Mouse (Mus musculus) c-Kit-positive CD71-positive TER-119-negative erythroid progenitor cells, embryonic 14.5 days (primary cell): ENCODE measurements around the gene Zfp324.
"Not testable (repeated sequence)": the region's sequence is repeated elsewhere in the genome, so short reads cannot be mapped to it uniquely, and the experiment has no call there.

Source experiments
- DNase-seq: peaks from one replicate; pipeline ENCODE4 v3.0.0-alpha.2; 2013; ENCODE audit warnings: low read depth

Gene Zfp324

DNA sequence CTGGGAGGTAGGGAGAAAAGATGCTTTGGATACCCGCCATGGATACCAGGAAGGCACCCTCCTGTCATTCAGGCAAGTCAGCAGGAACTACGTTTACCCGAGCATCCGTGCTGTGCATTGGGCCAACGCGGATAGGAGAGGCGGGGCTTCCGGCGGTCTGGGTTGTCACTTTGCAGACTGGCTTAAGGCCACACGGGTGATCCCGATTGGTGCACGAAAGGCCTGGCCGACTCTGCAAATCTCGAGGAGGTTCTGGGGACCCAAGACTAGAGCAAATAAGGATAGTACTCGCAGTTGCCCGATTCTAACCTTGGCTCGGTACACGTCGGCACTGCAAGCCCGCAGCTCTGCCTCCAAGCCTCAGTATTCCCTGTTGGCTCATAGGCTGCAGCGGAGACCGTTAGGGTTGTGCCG, at the start of gene Zfp324:
Zfp324 (plus strand) TSS at position 161 of the 414 bp plus-strand sequence.
- peak; percentile 85 for DNase-seq

- not testable (repeated sequence) for DNase-seq
Measured at GRCm38 (mm10) chr7:12920495-12920894, 45.1 kb upstream of the Zfp324 start.

GRCm38 (mm10) chr7:12921318-12921704, 44.3 kb upstream of the Zfp324 start:
- DNase-seq, result no peak

DNA sequence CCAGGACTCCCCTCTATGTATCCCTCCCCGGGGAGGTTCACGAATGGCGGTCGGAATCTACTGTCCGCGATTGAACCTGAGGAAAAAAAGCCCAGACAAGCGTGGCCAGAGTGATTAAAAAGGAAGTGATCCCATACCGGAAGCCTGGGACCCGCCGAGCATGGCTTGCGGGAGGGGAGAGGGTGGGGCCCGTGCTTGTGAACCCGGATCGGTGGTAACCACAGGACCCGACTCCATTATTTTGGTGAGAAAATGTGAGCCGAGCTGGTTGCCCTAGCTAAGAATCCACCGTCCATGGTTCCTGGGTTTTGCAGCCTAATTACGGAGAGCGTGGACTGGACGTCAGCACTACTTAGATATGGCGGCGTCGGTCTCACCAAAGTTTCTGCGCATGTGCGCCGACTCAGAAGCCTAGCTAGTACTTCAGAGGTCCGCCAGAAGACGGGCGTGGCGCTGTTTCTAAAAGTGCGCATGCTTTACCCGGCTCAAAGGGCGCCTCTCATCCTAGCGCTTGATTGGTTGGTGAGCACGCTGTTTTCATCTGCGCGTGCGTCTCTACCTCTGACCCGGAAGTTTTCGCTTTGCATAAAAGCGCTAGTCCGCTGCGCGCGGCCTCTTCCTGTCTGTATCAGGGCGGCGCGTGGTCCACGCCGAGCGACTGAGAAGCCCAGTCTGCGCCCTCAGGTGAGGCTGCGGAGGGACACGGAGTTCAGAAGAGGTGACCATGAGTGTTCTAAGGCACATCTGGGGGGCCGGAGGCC, 43.8 kb upstream of the Zfp324 start, which contains the start of gene Rps5:
Rps5 (plus strand) TSS at position 586 of the 761 bp plus-strand sequence.
- DNase-seq, result peak; percentile 98

GRCm38 (mm10) chr7:12922729-12923128, 42.9 kb upstream of the Zfp324 start:
- DNase-seq, result no peak

DNA sequence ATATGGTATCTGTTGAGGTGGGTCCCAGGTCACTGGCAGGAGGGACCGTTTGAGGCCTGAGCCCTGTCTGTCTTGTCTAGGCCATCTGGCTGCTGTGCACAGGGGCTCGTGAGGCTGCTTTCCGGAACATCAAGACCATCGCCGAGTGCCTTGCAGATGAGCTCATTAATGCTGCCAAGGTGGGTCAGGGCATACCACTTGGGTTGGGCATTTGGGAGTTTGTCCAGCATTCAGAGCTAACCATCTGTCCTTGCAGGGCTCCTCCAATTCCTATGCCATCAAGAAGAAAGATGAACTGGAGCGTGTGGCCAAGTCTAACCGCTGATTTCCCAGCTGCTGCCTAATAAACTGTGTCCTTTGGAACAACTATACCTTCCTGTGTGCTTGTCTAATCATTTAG, 39.3 kb upstream of the Zfp324 start:
- no peak for DNase-seq

GRCm38 (mm10) chr7:12927191-12927680, 38.4 kb upstream of the Zfp324 start, which contains the start of gene Rnf225:
Gene Rnf225 (plus strand): TSS chr7:12927416.
- no peak for DNase-seq

GRCm38 (mm10) chr7:12927693-12928589, 37.7 kb upstream of the Zfp324 start:
- no peak for DNase-seq

DNA sequence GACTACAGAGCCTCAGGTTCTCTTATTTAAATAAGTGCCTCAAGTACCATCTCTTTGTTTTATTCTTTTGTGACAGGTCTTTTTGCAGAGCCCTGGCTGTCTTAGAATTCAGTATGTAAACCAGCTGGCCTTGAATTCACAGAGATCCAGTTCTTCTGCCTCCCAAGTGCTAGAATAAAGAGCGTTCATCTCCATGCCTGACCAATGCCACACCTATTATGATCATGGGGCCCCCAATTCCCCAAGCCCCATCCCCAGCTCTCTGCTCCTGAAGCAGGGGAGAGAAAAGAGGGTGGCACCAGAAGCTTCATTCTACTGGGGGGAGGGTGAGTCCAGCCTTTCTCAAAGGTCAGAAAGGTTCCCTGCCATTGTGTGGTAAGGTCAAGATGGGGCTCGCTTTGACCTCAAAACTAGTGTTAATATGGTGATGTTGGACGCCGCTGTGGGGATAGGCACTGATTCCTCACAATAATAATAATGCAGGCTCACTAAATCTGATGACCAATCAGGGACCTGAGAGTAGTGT, 32.0 kb upstream of the Zfp324 start:
- DNase-seq, result no peak

DNA sequence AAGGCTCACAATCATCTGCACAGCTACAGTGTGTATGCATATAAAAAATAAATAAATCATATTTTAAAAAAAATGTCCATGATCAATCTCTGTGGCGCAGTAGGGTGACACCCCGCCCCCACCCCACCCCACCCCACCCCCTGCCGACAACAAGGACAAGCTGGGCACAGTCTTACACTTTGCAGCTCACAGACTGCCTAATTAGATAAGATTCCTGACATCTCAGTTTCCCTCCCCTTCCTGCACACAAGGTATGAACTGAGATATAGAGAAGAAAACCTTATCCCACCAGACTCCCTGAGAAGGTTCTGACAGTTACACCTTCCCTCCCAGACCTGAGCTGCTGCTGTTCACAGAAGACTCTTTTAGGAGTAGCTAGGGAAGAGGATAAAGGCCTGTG, 30.8 kb upstream of the Zfp324 start:
- no peak for DNase-seq

DNA sequence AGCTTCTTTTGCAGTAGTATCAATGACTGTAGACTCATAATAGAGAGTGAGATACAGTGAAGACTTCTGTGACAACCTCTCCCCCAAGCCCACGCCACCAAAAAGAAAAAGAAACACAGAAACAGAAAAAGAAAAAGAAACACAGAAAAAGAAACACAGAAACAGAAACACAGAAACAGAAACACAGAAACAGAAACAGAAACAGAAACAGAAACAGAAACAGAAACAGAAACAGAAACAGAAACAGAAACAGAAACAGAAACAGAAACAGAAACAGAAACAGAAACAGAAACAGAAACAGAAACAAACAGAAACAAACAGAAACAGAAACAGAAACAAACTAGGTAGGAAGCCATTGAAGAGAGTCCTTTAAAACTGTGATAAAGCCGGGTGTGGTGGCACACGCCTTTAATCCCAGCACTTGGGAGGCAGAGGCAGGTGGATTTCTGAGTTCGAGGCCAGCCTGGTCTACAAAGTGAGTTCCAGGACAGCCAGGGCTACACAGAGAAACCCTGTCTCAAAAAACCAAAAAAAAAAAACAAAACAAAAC, 28.3 kb upstream of the Zfp324 start:
- DNase-seq, result not testable (repeated sequence)

DNA sequence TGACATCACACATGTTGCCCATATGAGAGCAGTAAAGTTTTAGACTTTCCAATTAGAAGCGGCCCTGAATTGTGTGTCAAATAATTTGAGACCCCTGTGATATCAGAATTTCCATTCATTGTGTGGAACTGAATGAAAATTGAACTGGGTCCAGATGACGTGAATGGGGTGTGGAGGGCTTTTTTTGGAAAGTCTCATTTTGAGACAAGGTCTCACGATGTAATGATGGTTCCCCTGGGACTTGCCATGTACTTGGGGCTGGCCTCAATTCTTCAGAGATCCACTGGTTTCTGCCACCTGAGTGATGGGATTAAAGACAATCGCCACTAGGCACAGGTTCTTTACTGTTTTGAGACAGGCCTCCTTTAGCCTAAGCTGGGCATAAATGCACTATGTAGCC, 25.0 kb upstream of the Zfp324 start:
- DNase-seq, result no peak

DNA sequence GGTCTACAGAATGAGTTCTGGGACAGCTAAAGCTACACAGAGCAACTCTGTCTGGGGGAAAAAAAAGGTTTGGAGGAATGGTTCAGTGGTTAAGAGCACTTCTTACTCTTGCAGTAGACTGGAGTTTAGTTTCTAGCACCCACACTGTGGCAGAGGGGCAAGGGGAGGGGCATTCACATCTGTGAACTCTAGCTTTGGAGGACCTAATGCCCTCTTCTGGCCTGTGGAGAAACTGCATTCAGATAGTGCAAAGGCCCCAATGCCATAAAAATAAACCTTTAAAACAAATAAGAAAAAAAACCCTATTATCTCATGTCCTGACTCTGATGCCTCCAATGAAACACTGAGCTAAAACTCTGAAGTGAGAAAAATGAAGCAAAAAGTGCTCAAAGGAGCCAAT, 22.1 kb upstream of the Zfp324 start:
- no peak for DNase-seq

DNA sequence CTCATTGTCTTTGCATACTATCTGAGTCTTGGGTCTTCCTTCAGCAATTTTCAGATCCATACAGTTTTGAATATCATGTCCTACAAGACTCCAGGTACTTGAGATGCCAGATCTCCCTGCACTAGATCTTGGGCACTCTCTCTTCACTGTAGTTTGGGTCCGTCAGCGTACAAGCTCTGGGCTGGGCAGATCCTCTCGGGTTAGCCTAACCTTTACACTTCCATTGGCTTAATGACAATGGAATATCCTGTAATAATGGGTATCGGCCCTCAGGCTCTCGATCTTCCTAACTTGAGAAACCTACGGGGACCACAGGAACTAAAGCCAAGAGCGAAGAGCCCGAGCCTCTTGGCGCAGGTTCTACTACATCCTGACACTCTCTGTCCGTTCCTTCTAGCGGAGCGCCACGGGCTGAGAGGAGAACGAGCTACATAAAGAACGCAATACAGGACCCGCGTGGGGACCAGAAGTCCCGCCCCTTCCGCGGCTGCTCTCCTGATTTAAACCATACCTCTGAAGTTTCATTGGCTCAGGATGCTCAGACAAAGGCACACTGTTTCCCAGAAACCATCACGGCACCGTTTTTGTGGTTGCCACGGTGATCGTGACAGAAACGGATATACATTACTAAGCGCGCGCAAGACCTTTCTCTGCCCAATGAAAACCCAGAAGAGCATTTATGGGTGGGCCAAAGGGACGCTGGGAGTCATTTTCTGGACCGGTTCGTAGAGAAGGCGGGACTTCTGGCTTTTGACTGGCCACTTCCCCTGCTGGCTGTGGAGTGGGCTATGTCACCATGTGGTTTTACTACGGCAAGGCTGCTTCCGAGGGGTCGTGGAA, 16.4 kb upstream of the Zfp324 start:
- DNase-seq, result peak; percentile 89

DNA sequence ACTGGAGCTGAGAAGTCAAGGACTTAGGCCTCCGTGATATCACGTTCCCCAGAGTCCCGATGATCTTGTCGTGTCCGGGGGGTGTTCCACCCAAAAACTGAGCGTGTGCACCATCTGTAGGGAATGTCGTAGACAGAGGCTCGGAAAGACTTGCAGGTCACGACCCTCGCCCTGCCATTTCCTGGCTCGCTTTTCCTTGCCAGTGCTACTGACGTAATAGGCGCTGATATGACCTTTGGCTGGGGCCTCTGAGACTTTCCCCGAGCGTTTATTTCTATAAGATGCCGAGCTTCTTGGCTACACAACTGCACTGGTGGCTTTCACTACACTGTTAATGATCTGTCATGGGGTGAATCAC, 15.8 kb upstream of the Zfp324 start:
- DNase-seq, result no peak

- no peak for DNase-seq
Measured at GRCm38 (mm10) chr7:12954896-12955295, 10.7 kb upstream of the Zfp324 start.

DNA sequence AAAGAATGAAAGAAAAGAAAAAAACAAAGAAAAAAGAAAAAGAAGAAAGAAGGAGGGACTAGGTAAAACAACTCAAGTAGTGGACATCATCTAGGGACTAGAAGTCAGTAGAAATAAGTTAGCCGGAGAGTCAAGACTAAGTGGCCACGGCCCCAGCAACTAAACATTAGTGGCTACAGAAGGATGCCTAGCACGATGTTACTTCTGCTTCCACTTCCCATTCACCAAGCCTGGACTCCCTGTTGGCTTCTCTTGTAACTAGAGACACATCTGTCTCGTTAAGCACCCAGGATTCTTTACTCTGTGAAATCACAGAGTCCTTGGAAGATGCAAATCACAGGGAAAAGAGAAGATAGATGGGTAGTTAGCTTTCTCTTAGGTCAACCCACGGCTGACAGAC, 8.1 kb upstream of the Zfp324 start:
- no peak for DNase-seq

- DNase-seq, result no peak
Measured at GRCm38 (mm10) chr7:12958948-12959347, 6.7 kb upstream of the Zfp324 start.

- DNase-seq, result no peak
Measured at GRCm38 (mm10) chr7:12959718-12960117, 5.9 kb upstream of the Zfp324 start.

- DNase-seq, result peak; percentile 63
Measured at GRCm38 (mm10) chr7:12961511-12962141, 4.0 kb upstream of the Zfp324 start.
